Mouse (Mus musculus) megakaryocyte, embryonic 14.5 days (primary cell): ENCODE measurements around the gene Foxr1.

Source experiments
- FLI1 ChIP-seq: IDR thresholded peaks from 2 replicates; pipeline ENCODE4 v1.6.1; 2012; ENCODE audit warnings: low read length, inconsistent platforms, mixed read lengths
- GATA1 ChIP-seq: IDR thresholded peaks from 3 replicates; pipeline ENCODE4 v1.6.1; 2012; ENCODE audit warnings: mixed read lengths, low read length, inconsistent platforms, borderline replicate concordance

DNA sequence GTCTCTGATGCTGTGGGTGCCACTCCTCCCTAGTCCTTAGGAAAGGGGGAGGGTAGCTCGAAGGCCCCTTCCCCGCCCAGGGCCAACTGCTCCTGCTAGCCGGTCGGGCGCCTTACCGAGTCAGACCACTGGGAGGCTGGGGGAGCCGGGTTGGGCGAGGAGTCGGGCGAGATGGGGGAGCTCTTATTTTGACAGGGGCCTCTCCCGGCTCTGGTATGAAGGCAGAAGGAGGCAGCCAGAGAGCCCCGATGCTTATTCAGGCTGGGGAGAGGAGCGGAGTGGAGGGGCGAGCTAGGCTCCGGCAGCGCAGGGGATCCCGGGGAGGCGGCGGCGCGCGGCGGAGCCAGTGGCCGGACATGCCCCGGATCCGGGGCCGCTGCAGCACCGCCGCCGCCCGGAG is 41.6 kb upstream of the Foxr1 start, which contains the start of gene Bcl9l:
- TF ChIP-seq GATA1 = no peak
- TF ChIP-seq FLI1 = no peak
